Mouse (Mus musculus): ENCODE data around the gene Olfr1183.

DNA sequence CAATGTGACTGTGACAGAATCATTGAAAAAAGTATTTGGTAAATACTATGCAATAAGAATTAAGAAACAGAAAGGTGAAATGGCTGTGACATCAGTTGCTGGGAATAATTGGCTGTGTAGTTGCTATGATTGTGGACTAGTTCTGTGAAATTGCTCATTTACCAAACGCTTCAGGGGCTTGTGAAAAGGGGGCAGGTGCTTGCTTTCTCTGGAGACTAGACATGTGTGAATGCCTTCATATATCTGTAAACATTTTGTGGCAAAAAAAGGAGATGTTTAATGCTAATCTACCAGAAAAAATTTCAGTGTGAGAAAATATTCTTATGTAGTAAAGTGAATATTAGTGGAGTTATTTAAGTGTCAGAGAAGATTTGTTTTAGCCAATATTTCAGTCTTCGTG, 38.4 kb downstream of the Olfr1183 start, which contains the start of gene Olfr1185-ps1:
- TF ChIP-seq CTCF (IDR thresholded peaks at IDR 0.05; ENCODE audit: insufficient read depth, low read length) (no peak), POLR2A (IDR thresholded peaks at IDR 0.05; ENCODE audit: borderline replicate concordance, extremely low read depth, low read depth, low read length) (no peak)
